Mouse (Mus musculus) forebrain, postnatal 0 days (tissue): ENCODE measurements at regions not wholly inside any gene's neighbourhood (a gene's known extent, or its start where the extent isn't known, plus 50 kb on each side); places are given as distances from the start of the nearest gene placed in this dataset.

Experiments
- ATAC-seq: fragments of 200-750 bp; cut with Nextera tagmentation; 2 replicates; pipeline ENCODE4 v1.8.0; 2017; ENCODE audit warnings: mild to moderate bottlenecking, moderate library complexity
- DNase-seq: peaks from one replicate; pipeline ENCODE4 v3.0.0-alpha.2; 2015
- H3K27ac ChIP-seq: fragments of 300-500 bp; sonication (generic); 2 replicates; pipeline ENCODE4 v1.5.1; 2014; ENCODE audit warnings: low read depth, mild to moderate bottlenecking, antibody characterized with exemption, low read length, moderate library complexity, mixed read lengths
- H3K27me3 ChIP-seq: fragments of 300-500 bp; sonication (generic); 2 replicates; pipeline ENCODE4 v1.6.1; 2014; ENCODE audit warnings: mild to moderate bottlenecking, low read length, mixed read lengths; ENCODE audit not compliant: insufficient read depth
- H3K36me3 ChIP-seq: fragments of 300-500 bp; sonication (generic); 2 replicates; pipeline ENCODE4 v1.6.1; 2014; ENCODE audit warnings: mild to moderate bottlenecking, moderate library complexity; ENCODE audit not compliant: insufficient read depth
- H3K4me1 ChIP-seq: fragments of 300-500 bp; sonication (generic); 2 replicates; pipeline ENCODE4 v1.6.1; 2014; ENCODE audit warnings: antibody characterized with exemption; ENCODE audit not compliant: insufficient read depth
- H3K4me2 ChIP-seq: fragments of 300-500 bp; sonication (generic); 2 replicates; pipeline ENCODE4 v1.6.1; 2014; ENCODE audit warnings: low read depth, mild to moderate bottlenecking, moderate library complexity
- H3K4me3 ChIP-seq: fragments of 300-500 bp; sonication (generic); 2 replicates; pipeline ENCODE4 v1.5.1; 2014; ENCODE audit warnings: low read depth, low read length, mixed read lengths
- H3K9ac ChIP-seq: fragments of 300-500 bp; sonication (generic); 2 replicates; pipeline ENCODE4 v1.6.1; 2014; ENCODE audit warnings: mild to moderate bottlenecking
- H3K9me3 ChIP-seq: fragments of 300-500 bp; sonication (generic); 2 replicates; pipeline ENCODE4 v1.6.1; 2016; ENCODE audit warnings: low read length
- CTCF ChIP-seq: sonication (generic); IDR thresholded peaks from 2 replicates; pipeline ENCODE4 v1.5.1; 2016; ENCODE audit warnings: antibody characterized with exemption, control low read depth, low read depth
- WGBS: fragments of 180-500 bp; shearing (Covaris S2); extraction: QIAGEN DNeasy Blood & Tissue Kit; methylation state at CpG from one replicate; pipeline ENCODE4 v1.1.7; 2014; 5-methylcytosine and 5-hydroxymethylcytosine counted together

DNA sequence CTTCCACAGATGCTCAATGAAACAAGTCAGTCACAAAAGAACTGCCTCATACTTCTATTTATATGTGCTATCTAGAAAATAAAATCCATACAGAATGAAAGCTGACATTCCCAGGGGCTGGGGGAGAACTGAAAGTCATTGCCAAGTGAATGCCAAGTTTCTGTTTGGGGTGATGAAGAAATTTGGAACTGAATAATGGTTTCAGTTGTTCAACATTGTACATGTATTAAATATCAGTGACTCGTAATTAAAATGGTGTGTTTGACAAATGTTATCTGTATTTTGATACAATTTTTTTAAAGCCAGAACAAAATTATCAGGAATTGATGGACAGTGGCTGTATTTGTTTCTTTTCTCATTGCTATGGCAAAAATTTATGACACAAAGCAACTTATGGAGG is 177.3 kb upstream of the Castor2 start:
- DNase-seq (no peak), ATAC-seq (no peak)
- Histone ChIP-seq H3K36me3 (no peaks in the 10 kb centered on the region), H3K9me3 (no peaks in the 10 kb centered on the region), H3K4me3 (no peak overlapping the region), H3K27ac (no peak overlapping the region), H3K27me3 (no peaks in the 10 kb centered on the region), H3K4me1 (peaks cover 10% of the 10 kb centered on the region; the same call in 1 of the 2 replicates), H3K9ac (no peak overlapping the region), H3K4me2 (no peak overlapping the region)
- no peak for TF ChIP-seq CTCF
- 63% methylated on average over 1 of the region's 1 CpGs for WGBS

DNA sequence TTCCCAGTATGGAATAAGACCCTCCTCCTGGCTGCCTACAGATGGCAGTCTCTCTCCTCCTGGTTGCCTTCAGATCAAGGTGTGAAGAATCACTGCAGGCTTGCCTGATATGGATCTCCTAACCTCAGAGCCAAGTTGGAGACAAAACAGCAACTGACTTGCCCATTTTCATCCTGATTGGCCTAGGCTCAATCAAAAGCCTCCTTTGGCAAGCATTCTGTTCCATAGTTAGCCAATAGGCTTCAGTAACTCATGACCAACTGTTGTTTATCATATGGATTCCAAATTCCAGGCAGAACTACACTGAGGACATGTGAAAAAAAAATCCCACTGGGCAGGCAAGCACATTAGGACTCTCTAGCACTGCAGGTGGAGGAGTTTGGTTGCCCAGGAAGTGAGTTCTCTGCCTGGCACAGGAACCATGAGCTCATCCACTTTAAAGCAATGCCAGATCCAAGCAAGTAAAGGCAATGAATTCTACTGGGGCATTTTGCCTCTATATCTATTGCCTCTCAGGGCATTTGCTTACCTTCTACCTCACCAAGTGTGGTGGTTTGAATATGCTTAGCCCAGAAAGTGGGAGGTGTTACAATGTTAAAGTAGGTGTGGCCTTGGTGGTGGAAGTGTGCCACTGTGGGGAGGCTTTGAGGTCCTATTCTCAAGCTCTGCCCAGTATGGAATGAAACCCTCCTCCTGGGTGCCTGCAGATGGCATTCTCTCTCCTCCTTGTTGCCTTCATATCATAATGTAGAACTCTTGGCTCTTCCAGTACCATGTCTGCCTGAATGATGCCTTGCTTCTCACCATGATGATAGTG is 183.6 kb upstream of the Castor2 start:
- Histone ChIP-seq H3K4me1 (no peaks in the 10 kb centered on the region), H3K27me3 (no peaks in the 10 kb centered on the region), H3K36me3 (no peaks in the 10 kb centered on the region), H3K4me2 (no peak overlapping the region), H3K4me3 (no peak overlapping the region), H3K9ac (no peak overlapping the region), H3K27ac (no peak overlapping the region), H3K9me3 (no peaks in the 10 kb centered on the region)
- ATAC-seq: peak; percentile 45; the same call in 1 of the 2 replicates
- no peak; the same call in 1 of the 2 replicates for TF ChIP-seq CTCF
- peak; percentile 66 for DNase-seq

DNA sequence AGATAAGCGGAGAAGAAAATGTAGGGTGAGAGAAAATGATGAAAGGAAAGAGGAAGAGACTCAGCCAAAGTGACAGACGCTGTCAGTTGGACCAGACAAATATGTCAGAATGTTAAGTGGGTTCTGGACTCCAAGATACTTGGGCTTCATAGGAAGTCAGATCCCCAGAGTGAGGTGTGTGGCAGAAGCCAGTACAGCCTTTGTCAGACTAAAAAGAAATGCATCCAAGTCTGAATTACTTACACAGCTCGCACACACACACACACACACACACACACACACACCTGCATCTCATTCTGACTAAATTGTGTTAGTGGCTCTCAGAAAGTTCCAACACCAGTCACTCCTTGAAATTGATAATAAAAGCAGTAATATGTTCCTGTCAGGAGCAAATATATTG is 192.1 kb upstream of the Castor2 start:
- no peak for TF ChIP-seq CTCF
- no peak for ATAC-seq
- H3K9me3 ChIP-seq: no peaks in the 10 kb centered on the region

DNA sequence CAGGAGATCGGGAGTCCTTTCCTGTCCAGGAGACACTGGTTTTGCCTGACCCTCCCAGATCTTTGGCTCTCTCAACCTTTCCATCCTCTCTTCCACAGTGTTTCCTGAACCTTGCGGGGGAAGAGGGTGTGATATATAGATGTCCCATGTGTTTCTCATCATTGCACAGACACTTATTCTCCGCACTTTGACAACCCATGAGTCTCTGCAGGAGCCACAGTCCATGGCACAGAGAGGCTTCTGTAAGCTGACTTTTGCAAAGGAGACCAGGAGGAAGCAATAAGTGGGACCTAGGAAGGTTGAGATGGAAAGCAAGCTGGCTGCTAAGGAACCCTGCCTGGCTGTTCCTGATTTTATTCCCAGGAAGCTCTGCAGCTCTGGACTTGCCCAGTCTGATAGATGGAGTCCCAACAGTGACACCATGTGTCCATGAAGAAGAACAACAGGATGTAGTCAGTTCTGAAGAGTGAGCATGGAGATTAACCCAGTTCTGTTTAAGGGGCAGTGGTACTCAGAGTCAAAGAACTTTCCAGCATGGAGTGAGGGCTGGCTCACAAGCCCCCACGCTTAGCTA is 201.4 kb upstream of the Castor2 start:
- Histone ChIP-seq H3K4me3 (no peak overlapping the region), H3K9ac (no peak overlapping the region), H3K27ac (no peak overlapping the region), H3K27me3 (no peaks in the 10 kb centered on the region), H3K4me2 (no peak overlapping the region), H3K9me3 (no peaks in the 10 kb centered on the region), H3K36me3 (no peaks in the 10 kb centered on the region), H3K4me1 (no peaks in the 10 kb centered on the region)
- ATAC-seq: peak; percentile 59; the same call in 1 of the 2 replicates
- WGBS: 89% methylated on average over 4 of the region's 4 CpGs
- peak; percentile 78 for TF ChIP-seq CTCF
- peak; percentile 58 for DNase-seq

More for the DNA sequence above, 192.1 kb upstream of the Castor2 start:
- H3K36me3 ChIP-seq: no peaks in the 10 kb centered on the region
- H3K27ac ChIP-seq: no peak overlapping the region
- 70% methylated on average over 3 of the region's 3 CpGs for WGBS
- H3K4me2 ChIP-seq: no peak overlapping the region
- H3K4me3 ChIP-seq: no peak overlapping the region
- H3K4me1 ChIP-seq: no peaks in the 10 kb centered on the region
- no peak overlapping the region for H3K9ac ChIP-seq
- no peak for DNase-seq
- H3K27me3 ChIP-seq: no peaks in the 10 kb centered on the region

DNA sequence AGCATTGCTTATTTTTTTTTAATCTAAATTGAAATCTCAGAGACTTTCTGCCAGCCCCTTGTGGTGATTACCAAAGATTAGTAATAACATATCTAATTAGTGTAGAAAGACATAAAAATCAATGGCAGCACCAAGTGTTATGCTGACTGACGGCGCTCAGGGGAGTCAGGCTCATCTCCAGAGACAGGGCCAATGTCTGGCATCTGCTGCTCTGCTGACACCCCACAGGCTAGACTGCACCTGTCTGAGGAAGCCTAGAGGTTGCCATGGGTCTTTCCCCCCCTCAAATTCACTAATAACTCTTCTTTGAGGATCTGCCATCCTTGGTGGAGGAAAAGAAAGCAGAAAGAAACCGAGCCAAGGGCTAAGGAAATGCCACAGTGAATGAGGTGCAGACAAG is 208.8 kb upstream of the Castor2 start:
- no peak overlapping the region for H3K4me3 ChIP-seq
- no peak for TF ChIP-seq CTCF
- peak overlapping the region; percentile 75; the same call in 1 of the 2 replicates for H3K27ac ChIP-seq
- ATAC-seq (no peak), DNase-seq (no peak)
- H3K9me3 ChIP-seq: no peaks in the 10 kb centered on the region
- no peak overlapping the region for H3K9ac ChIP-seq
- H3K4me2 ChIP-seq: no peak overlapping the region
- no peaks in the 10 kb centered on the region for H3K27me3 ChIP-seq
- H3K36me3 ChIP-seq: no peaks in the 10 kb centered on the region
- H3K4me1 ChIP-seq: no peaks in the 10 kb centered on the region
- 51% methylated on average over 3 of the region's 3 CpGs for WGBS

DNA sequence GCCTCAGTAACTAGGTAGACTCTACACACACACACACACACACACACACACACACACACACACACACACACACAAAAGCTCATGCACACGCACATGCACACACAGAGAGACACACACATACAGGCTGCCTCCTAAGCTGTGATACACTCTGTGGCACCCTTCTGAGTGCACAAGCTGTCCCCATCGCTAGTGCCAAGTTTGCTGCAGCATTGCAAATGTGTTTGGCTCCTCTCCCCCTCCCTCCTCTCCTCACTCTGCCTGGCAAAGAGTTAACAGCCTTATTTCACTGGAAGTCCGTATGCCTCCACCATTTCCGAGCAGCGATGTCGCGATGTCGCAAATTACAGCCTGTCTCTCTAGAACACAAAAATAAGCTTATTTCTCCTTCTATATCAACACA is 209.7 kb upstream of the Castor2 start:
- ATAC-seq: peak; percentile 93
- TF ChIP-seq CTCF: no peak
- Histone ChIP-seq H3K9me3 (no peaks in the 10 kb centered on the region), H3K4me1 (peaks cover 5% of the 10 kb centered on the region; the same call in 1 of the 2 replicates), H3K4me3 (0 out of 2 replicates have a peak overlapping the region, but pooled peaks have one; percentile 4), H3K27me3 (no peaks in the 10 kb centered on the region), H3K27ac (peak overlapping the region; percentile 75), H3K36me3 (no peaks in the 10 kb centered on the region), H3K9ac (no peak overlapping the region; the same call in 1 of the 2 replicates), H3K4me2 (peak overlapping the region; percentile 23)
- DNase-seq: peak; percentile 95
- WGBS: 26% methylated on average over 8 of the region's 8 CpGs

DNA sequence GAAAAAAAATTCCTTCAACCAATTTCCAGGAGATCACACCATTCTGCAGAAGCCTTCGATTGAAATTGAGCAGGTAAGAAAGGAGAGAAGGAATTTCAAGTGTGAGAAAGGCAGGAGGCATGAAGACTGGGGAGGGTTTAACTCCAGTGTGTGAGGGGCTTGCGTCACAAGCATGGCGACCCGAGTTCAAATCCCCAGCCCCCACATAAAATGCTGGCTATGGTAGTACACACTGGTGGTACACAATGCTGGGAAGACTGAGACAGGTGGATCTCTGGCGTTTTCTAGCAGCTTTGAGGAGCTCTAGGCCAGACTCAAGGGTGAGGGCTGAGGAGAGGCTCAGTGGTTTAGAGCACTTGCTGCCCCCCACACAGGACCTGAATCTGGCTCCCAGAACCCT is 214.0 kb upstream of the Castor2 start:
- Histone ChIP-seq H3K4me2 (no peak overlapping the region), H3K4me3 (no peak overlapping the region), H3K27ac (peak overlapping the region; percentile 64; the same call in 1 of the 2 replicates), H3K27me3 (no peaks in the 10 kb centered on the region), H3K36me3 (no peaks in the 10 kb centered on the region), H3K9me3 (no peaks in the 10 kb centered on the region), H3K9ac (no peak overlapping the region), H3K4me1 (peaks cover 8% of the 10 kb centered on the region; the same call in 1 of the 2 replicates)
- 67% methylated on average over 5 of the region's 5 CpGs for WGBS
- no peak for ATAC-seq
- no peak for TF ChIP-seq CTCF
- no peak for DNase-seq
